Mouse (Mus musculus): ENCODE results near the gene Tmem44.
A peak's percentile ranks its signal among the peaks of the same experiment; 100 is the strongest.

DNA sequence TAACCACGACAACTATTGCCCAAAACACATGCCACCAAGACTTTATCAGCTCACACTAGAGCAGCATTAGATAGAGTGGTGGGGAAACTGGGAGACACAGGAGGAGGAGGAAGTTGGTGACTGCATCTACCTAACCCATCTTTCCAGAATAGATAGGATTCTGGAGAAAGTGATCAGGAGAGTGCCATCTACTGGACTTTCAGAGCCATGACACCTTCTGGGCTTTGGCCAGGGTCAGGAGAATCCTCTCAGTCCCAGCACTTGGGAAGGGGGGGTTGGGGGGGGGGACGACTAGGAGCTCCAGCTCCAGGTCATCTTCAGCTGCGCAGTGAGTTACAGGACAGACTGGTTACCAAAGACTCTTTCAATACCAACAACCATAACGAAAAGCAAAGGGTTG is 19.8 kb downstream of the Tmem44 start:
- TF ChIP-seq CTCF (IDR thresholded peaks at IDR 0.05; ENCODE audit: insufficient read depth, low read length): peak; percentile 49
- no peak for TF ChIP-seq POLR2A (IDR thresholded peaks at IDR 0.05; ENCODE audit: borderline replicate concordance, extremely low read depth, low read depth, low read length)

Data from lung, adult 2 months (tissue).